Mouse (Mus musculus): ENCODE data around the gene Spcs1. TPM values are rescaled to one million over a fixed set of nuclear protein-coding genes. Genes with fewer than 3 reads are reported as not detected.

The Spcs1 gene
- total and polyA plus RNA-seq, 2 experiments from 2014 or later, result 309 to 429 TPM

- Histone ChIP-seq H3K9me3 (replicated peaks; ENCODE audit: control insufficient read depth, low read length) (no peaks in the 10 kb centered on the region), H3K4me1 (ENCODE audit: control insufficient read depth, insufficient read depth) (no peaks in the 10 kb centered on the region), H3K9ac (replicated peaks; ENCODE audit: low read depth, low read length) (no peak overlapping the region), H3K4me3 (ENCODE audit: low read depth, low read length) (no peak overlapping the region), H3K4me2 (ENCODE audit: low read depth, low read length) (no peak overlapping the region), H3K27ac (ENCODE audit: low read depth) (no peak overlapping the region), H3K36me3 (replicated peaks; ENCODE audit: control insufficient read depth, insufficient read depth, low read length) (peaks cover 89% of the 10 kb centered on the region), H3K27me3 (ENCODE audit: control insufficient read depth, insufficient read depth, low read length) (no peaks in the 10 kb centered on the region)
- no peak for DNase-seq (ENCODE audit: low spot score)
- TF ChIP-seq CTCF (IDR thresholded peaks at IDR 0.05; ENCODE audit: low read depth) (no peak), EP300 (IDR thresholded peaks at IDR 0.05; ENCODE audit: low read depth) (no peak)
- no peak for ATAC-seq (ENCODE audit: insufficient read depth, low read depth)
- 89% methylated on average over 3 of the region's 3 CpGs for WGBS
Measured at GRCm38 (mm10) chr14:31011588-31011987, 10.1 kb upstream of the Spcs1 start.

- H3K27ac ChIP-seq (ENCODE audit: low read depth), result no peak overlapping the region
- WGBS, result 80% methylated on average over 5 of the region's 5 CpGs
- H3K4me2 ChIP-seq (ENCODE audit: low read depth, low read length), result no peak overlapping the region
- ATAC-seq (ENCODE audit: insufficient read depth, low read depth), result no peak
- 0 out of 2 replicates have a peak, but pooled peaks cover 3% of the 10 kb centered on the region for H3K4me1 ChIP-seq (ENCODE audit: control insufficient read depth, insufficient read depth)
- no peak for DNase-seq (ENCODE audit: low spot score)
- no peak for TF ChIP-seq CTCF (IDR thresholded peaks at IDR 0.05; ENCODE audit: low read depth)
- no peak for TF ChIP-seq EP300 (IDR thresholded peaks at IDR 0.05; ENCODE audit: low read depth)
- H3K27me3 ChIP-seq (ENCODE audit: control insufficient read depth, insufficient read depth, low read length), result no peaks in the 10 kb centered on the region
- peaks cover 46% of the 10 kb centered on the region for H3K36me3 ChIP-seq (replicated peaks; ENCODE audit: control insufficient read depth, insufficient read depth, low read length)
- no peaks in the 10 kb centered on the region for H3K9me3 ChIP-seq (replicated peaks; ENCODE audit: control insufficient read depth, low read length)
- H3K9ac ChIP-seq (replicated peaks; ENCODE audit: low read depth, low read length), result no peak overlapping the region
- H3K4me3 ChIP-seq (ENCODE audit: low read depth, low read length), result no peak overlapping the region
Measured at GRCm38 (mm10) chr14:31006779-31007178, 5.3 kb upstream of the Spcs1 start.

- 55% methylated on average over 2 of the region's 2 CpGs for WGBS
- DNase-seq (ENCODE audit: low spot score) (no peak), ATAC-seq (ENCODE audit: insufficient read depth, low read depth) (no peak)
- no peak overlapping the region for H3K4me2 ChIP-seq (ENCODE audit: low read depth, low read length)
- H3K4me1 ChIP-seq (ENCODE audit: control insufficient read depth, insufficient read depth), result peaks cover 10% of the 10 kb centered on the region
- no peak overlapping the region for H3K9ac ChIP-seq (replicated peaks; ENCODE audit: low read depth, low read length)
- TF ChIP-seq EP300 (IDR thresholded peaks at IDR 0.05; ENCODE audit: low read depth) (no peak), CTCF (IDR thresholded peaks at IDR 0.05; ENCODE audit: low read depth) (no peak)
- no peak overlapping the region for H3K27ac ChIP-seq (ENCODE audit: low read depth)
- no peak overlapping the region for H3K4me3 ChIP-seq (ENCODE audit: low read depth, low read length)
- no peaks in the 10 kb centered on the region for H3K9me3 ChIP-seq (replicated peaks; ENCODE audit: control insufficient read depth, low read length)
- H3K36me3 ChIP-seq (replicated peaks; ENCODE audit: control insufficient read depth, insufficient read depth, low read length), result peaks cover 25% of the 10 kb centered on the region
- H3K27me3 ChIP-seq (ENCODE audit: control insufficient read depth, insufficient read depth, low read length), result no peaks in the 10 kb centered on the region
Measured at GRCm38 (mm10) chr14:31004527-31004926, 3.1 kb upstream of the Spcs1 start.

GRCm38 (mm10) chr14:31000816-31001306 is 611 bp downstream of the Spcs1 start:
- under 1% methylated on average over 21 of the region's 21 CpGs for WGBS
- H3K27me3 ChIP-seq (ENCODE audit: control insufficient read depth, insufficient read depth, low read length), result no peaks in the 10 kb centered on the region
- peak overlapping the region; percentile 74 for H3K4me2 ChIP-seq (ENCODE audit: low read depth, low read length)
- TF ChIP-seq CTCF (IDR thresholded peaks at IDR 0.05; ENCODE audit: low read depth) (no peak), EP300 (IDR thresholded peaks at IDR 0.05; ENCODE audit: low read depth) (no peak)
- H3K9me3 ChIP-seq (replicated peaks; ENCODE audit: control insufficient read depth, low read length), result no peaks in the 10 kb centered on the region
- peak; percentile 23 for DNase-seq (ENCODE audit: low spot score)
- H3K4me1 ChIP-seq (ENCODE audit: control insufficient read depth, insufficient read depth), result peaks cover 10% of the 10 kb centered on the region
- ATAC-seq (ENCODE audit: insufficient read depth, low read depth), result 0 out of 2 replicates have a peak, but pooled peaks have one; percentile 2
- peaks cover 13% of the 10 kb centered on the region for H3K36me3 ChIP-seq (replicated peaks; ENCODE audit: control insufficient read depth, insufficient read depth, low read length)
- peak overlapping the region; percentile 74 for H3K9ac ChIP-seq (replicated peaks; ENCODE audit: low read depth, low read length)
- H3K27ac ChIP-seq (ENCODE audit: low read depth), result peak overlapping the region; percentile 86
- H3K4me3 ChIP-seq (ENCODE audit: low read depth, low read length), result peak overlapping the region; percentile 97

- no peak for DNase-seq (ENCODE audit: low spot score)
- WGBS, result 56% methylated on average over 10 of the region's 10 CpGs
- Histone ChIP-seq H3K27ac (ENCODE audit: low read depth) (peak overlapping the region; percentile 86; the same call in 1 of the 2 replicates), H3K36me3 (replicated peaks; ENCODE audit: control insufficient read depth, insufficient read depth, low read length) (peaks cover 13% of the 10 kb centered on the region), H3K9me3 (replicated peaks; ENCODE audit: control insufficient read depth, low read length) (no peaks in the 10 kb centered on the region), H3K4me1 (ENCODE audit: control insufficient read depth, insufficient read depth) (peaks cover 10% of the 10 kb centered on the region), H3K4me2 (ENCODE audit: low read depth, low read length) (peak overlapping the region; percentile 74), H3K4me3 (ENCODE audit: low read depth, low read length) (peak overlapping the region; percentile 97), H3K9ac (replicated peaks; ENCODE audit: low read depth, low read length) (peak overlapping the region; percentile 74), H3K27me3 (ENCODE audit: control insufficient read depth, insufficient read depth, low read length) (no peaks in the 10 kb centered on the region)
- ATAC-seq (ENCODE audit: insufficient read depth, low read depth), result no peak
- TF ChIP-seq CTCF (IDR thresholded peaks at IDR 0.05; ENCODE audit: low read depth) (no peak), EP300 (IDR thresholded peaks at IDR 0.05; ENCODE audit: low read depth) (no peak)
Measured at GRCm38 (mm10) chr14:31000356-31000755, 1.1 kb downstream of the Spcs1 start.

GRCm38 (mm10) chr14:30996417-30996816 is 5.1 kb downstream of the Spcs1 start:
- ATAC-seq (ENCODE audit: insufficient read depth, low read depth), result no peak
- TF ChIP-seq CTCF (IDR thresholded peaks at IDR 0.05; ENCODE audit: low read depth) (no peak), EP300 (IDR thresholded peaks at IDR 0.05; ENCODE audit: low read depth) (no peak)
- DNase-seq (ENCODE audit: low spot score), result no peak

More at GRCm38 (mm10) chr14:30996417-30996816, 5.1 kb downstream of the Spcs1 start:
- no peak overlapping the region for H3K27ac ChIP-seq (ENCODE audit: low read depth)
- no peaks in the 10 kb centered on the region for H3K27me3 ChIP-seq (ENCODE audit: control insufficient read depth, insufficient read depth, low read length)
- H3K4me1 ChIP-seq (ENCODE audit: control insufficient read depth, insufficient read depth), result peaks cover 7% of the 10 kb centered on the region
- no peak overlapping the region for H3K4me3 ChIP-seq (ENCODE audit: low read depth, low read length)
- H3K9ac ChIP-seq (replicated peaks; ENCODE audit: low read depth, low read length), result no peak overlapping the region
- peaks cover 9% of the 10 kb centered on the region for H3K36me3 ChIP-seq (replicated peaks; ENCODE audit: control insufficient read depth, insufficient read depth, low read length)
- H3K9me3 ChIP-seq (replicated peaks; ENCODE audit: control insufficient read depth, low read length), result no peaks in the 10 kb centered on the region
- no peak overlapping the region for H3K4me2 ChIP-seq (ENCODE audit: low read depth, low read length)

All from heart, postnatal 0 days (tissue).